Mouse (Mus musculus): Measurements from ENCODE around the gene Tmc8.

Gene Tmc8

GRCm38 (mm10) chr11:117772352-117772751 is 9.5 kb upstream of the Tmc8 start:
- DNase-seq (ENCODE audit: low read depth, low spot score): no peak

GRCm38 (mm10) chr11:117774925-117775324 is 7.0 kb upstream of the Tmc8 start:
- DNase-seq (ENCODE audit: low read depth, low spot score): no peak

GRCm38 (mm10) chr11:117775540-117775939 is 6.3 kb upstream of the Tmc8 start:
- no peak for DNase-seq (ENCODE audit: low read depth, low spot score)

- DNase-seq (ENCODE audit: low read depth, low spot score): no peak
Observed at GRCm38 (mm10) chr11:117776085-117776792, 5.6 kb upstream of the Tmc8 start.

- DNase-seq (ENCODE audit: low read depth, low spot score): no peak
Observed at GRCm38 (mm10) chr11:117777111-117777510, 4.8 kb upstream of the Tmc8 start.

GRCm38 (mm10) chr11:117778031-117778430 is 3.8 kb upstream of the Tmc8 start:
- no peak for DNase-seq (ENCODE audit: low read depth, low spot score)

GRCm38 (mm10) chr11:117778851-117779433 is 2.9 kb upstream of the Tmc8 start:
- DNase-seq (ENCODE audit: low read depth, low spot score): peak; percentile 57

- peak; percentile 68 for DNase-seq (ENCODE audit: low read depth, low spot score)
Observed at GRCm38 (mm10) chr11:117779434-117780198, 2.3 kb upstream of the Tmc8 start.

GRCm38 (mm10) chr11:117780199-117780515 is 1.7 kb upstream of the Tmc8 start:
- no peak for DNase-seq (ENCODE audit: low read depth, low spot score)

- peak; percentile 98 for DNase-seq (ENCODE audit: low read depth, low spot score)
Observed at GRCm38 (mm10) chr11:117780582-117781111, 1.2 kb upstream of the Tmc8 start.

GRCm38 (mm10) chr11:117781199-117781821 is 566 bp upstream of the Tmc8 start:
- DNase-seq (ENCODE audit: low read depth, low spot score): peak; percentile 86

- no peak for DNase-seq (ENCODE audit: low read depth, low spot score)
Observed at GRCm38 (mm10) chr11:117782705-117783034, 794 bp downstream of the Tmc8 start.

- no peak for DNase-seq (ENCODE audit: low read depth, low spot score)
Observed at GRCm38 (mm10) chr11:117783089-117783488, 1.2 kb downstream of the Tmc8 start.

- DNase-seq (ENCODE audit: low read depth, low spot score): peak; percentile 33
Observed at GRCm38 (mm10) chr11:117783683-117784309, 1.9 kb downstream of the Tmc8 start.

GRCm38 (mm10) chr11:117786294-117786693 is 4.4 kb downstream of the Tmc8 start:
- peak; percentile 43 for DNase-seq (ENCODE audit: low read depth, low spot score)

- peak; percentile 34 for DNase-seq (ENCODE audit: low read depth, low spot score)
Observed at GRCm38 (mm10) chr11:117788481-117788880, 6.6 kb downstream of the Tmc8 start.

GRCm38 (mm10) chr11:117790286-117790685 is 8.4 kb downstream of the Tmc8 start:
- peak; percentile 62 for DNase-seq (ENCODE audit: low read depth, low spot score)

GRCm38 (mm10) chr11:117790703-117791440 is 9.0 kb downstream of the Tmc8 start:
- no peak for DNase-seq (ENCODE audit: low read depth, low spot score)

- no peak for DNase-seq (ENCODE audit: low read depth, low spot score)
Observed at GRCm38 (mm10) chr11:117791441-117791761, 9.5 kb downstream of the Tmc8 start.

- DNase-seq (ENCODE audit: low read depth, low spot score): peak; percentile 25
Observed at GRCm38 (mm10) chr11:117792281-117792888, 10.5 kb downstream of the Tmc8 start.
